Mouse (Mus musculus) kidney, embryonic 16.5 days (tissue): Measurements from ENCODE around the gene Grasp. TPM values are rescaled to one million over a fixed set of nuclear protein-coding genes. Genes with fewer than 3 reads are reported as not detected.

ENCODE experiments used
- ATAC-seq: fragments of 200-750 bp; cut with Nextera tagmentation; 2 replicates; pipeline ENCODE4 v1.8.0; 2017; ENCODE audit warnings: moderate TSS enrichment; ENCODE audit not compliant: low FRiP score, low TSS enrichment
- H3K27ac ChIP-seq: fragments of 300-500 bp; sonication (generic); 2 replicates; pipeline ENCODE4 v1.5.1; 2014; ENCODE audit warnings: low read length
- H3K27me3 ChIP-seq: fragments of 300-500 bp; sonication (generic); 2 replicates; pipeline ENCODE4 v1.6.1; 2014; ENCODE audit warnings: low read length, control low read depth, mixed read lengths; ENCODE audit not compliant: insufficient read depth
- H3K36me3 ChIP-seq: fragments of 300-500 bp; sonication (generic); 2 replicates; pipeline ENCODE4 v1.6.1; 2014; ENCODE audit warnings: low read length, control low read depth, mixed read lengths; ENCODE audit not compliant: insufficient read depth
- H3K4me1 ChIP-seq: fragments of 300-500 bp; sonication (generic); 2 replicates; pipeline ENCODE4 v1.6.1; 2014; ENCODE audit warnings: low read length, control low read depth, mixed read lengths; ENCODE audit not compliant: insufficient read depth
- H3K4me2 ChIP-seq: fragments of 300-500 bp; sonication (generic); replicated peaks from 2 replicates; pipeline ENCODE4 v1.6.1; 2014; ENCODE audit warnings: low read depth, low read length
- H3K4me3 ChIP-seq: fragments of 300-500 bp; sonication (generic); 2 replicates; pipeline ENCODE4 v1.5.1; 2014; ENCODE audit warnings: mild to moderate bottlenecking, low read length
- H3K9ac ChIP-seq: fragments of 300-500 bp; sonication (generic); replicated peaks from 2 replicates; pipeline ENCODE4 v1.6.1; 2014; ENCODE audit warnings: low read length
- H3K9me3 ChIP-seq: fragments of 300-500 bp; sonication (generic); 2 replicates; pipeline ENCODE4 v1.6.1; 2016; ENCODE audit warnings: low read length, control low read depth
- WGBS: fragments of 180-500 bp; shearing (Covaris S2); extraction: QIAGEN DNeasy Blood & Tissue Kit; methylation state at CpG from one replicate; pipeline ENCODE4 v1.1.7; 2014; 5-methylcytosine and 5-hydroxymethylcytosine counted together
- polyA plus RNA-seq: library from polyadenylated mRNA; unstranded; fragments of >200 nt; fragmentation: Nextera tagmentation; extraction: Ambion mirVana; gene quantifications from 2 replicates; pipeline ENCODE4 v1.2.1, GENCODE M21; 2015

Grasp gene
- polyA plus RNA-seq, 1 experiment from 2014 or later = 3.2 TPM

GRCm38 (mm10) chr15:101222897-101223482, 998 bp upstream of the Grasp start:
- Histone ChIP-seq H3K27ac (no peak overlapping the region), H3K36me3 (no peaks in the 10 kb centered on the region), H3K27me3 (peaks cover 18% of the 10 kb centered on the region), H3K4me1 (peaks cover 45% of the 10 kb centered on the region), H3K9ac (0 out of 2 replicates have a peak overlapping the region, but pooled peaks have one; percentile 28), H3K4me3 (no peak overlapping the region), H3K4me2 (no peak overlapping the region), H3K9me3 (no peaks in the 10 kb centered on the region)
- 50% methylated on average over 13 of the region's 13 CpGs for WGBS
- no peak for ATAC-seq

- ATAC-seq = no peak; the same call in 1 of the 2 replicates
- H3K4me1 ChIP-seq = peaks cover 51% of the 10 kb centered on the region
Measured at GRCm38 (mm10) chr15:101223596-101223995, 392 bp upstream of the Grasp start.

GRCm38 (mm10) chr15:101224977-101225376, 989 bp downstream of the Grasp start:
- peaks cover 18% of the 10 kb centered on the region for H3K27me3 ChIP-seq
- H3K4me2 ChIP-seq = peak overlapping the region; percentile 91
- H3K4me1 ChIP-seq = peaks cover 58% of the 10 kb centered on the region
- ATAC-seq = no peak
- H3K4me3 ChIP-seq = peak overlapping the region; percentile 76
- WGBS = 8% methylated on average over 14 of the region's 14 CpGs
- H3K27ac ChIP-seq = peak overlapping the region; percentile 85
- H3K36me3 ChIP-seq = peaks cover 8% of the 10 kb centered on the region; the same call in 1 of the 2 replicates
- H3K9ac ChIP-seq = peak overlapping the region; percentile 77
- H3K9me3 ChIP-seq = no peaks in the 10 kb centered on the region

More at GRCm38 (mm10) chr15:101223596-101223995, 392 bp upstream of the Grasp start:
- Histone ChIP-seq H3K27ac (no peak overlapping the region), H3K36me3 (no peaks in the 10 kb centered on the region), H3K27me3 (peaks cover 18% of the 10 kb centered on the region), H3K4me2 (peak overlapping the region; percentile 91), H3K4me3 (peak overlapping the region; percentile 76), H3K9ac (peak overlapping the region; percentile 77), H3K9me3 (no peaks in the 10 kb centered on the region)
- WGBS = 10% methylated on average over 5 of the region's 5 CpGs

GRCm38 (mm10) chr15:101227971-101228370, 4.0 kb downstream of the Grasp start:
- peak overlapping the region; percentile 91 for H3K27ac ChIP-seq
- H3K4me1 ChIP-seq = peaks cover 48% of the 10 kb centered on the region
- H3K9ac ChIP-seq = peak overlapping the region; percentile 51
- peaks cover 17% of the 10 kb centered on the region for H3K36me3 ChIP-seq
- 18% methylated on average over 6 of the region's 7 CpGs for WGBS
- peak; percentile 46; the same call in 1 of the 2 replicates for ATAC-seq
- no peak overlapping the region; the same call in 1 of the 2 replicates for H3K4me3 ChIP-seq
- H3K4me2 ChIP-seq = peak overlapping the region; percentile 35
- H3K27me3 ChIP-seq = peaks cover 11% of the 10 kb centered on the region
- no peaks in the 10 kb centered on the region for H3K9me3 ChIP-seq

- peaks cover 17% of the 10 kb centered on the region for H3K36me3 ChIP-seq
- no peak overlapping the region for H3K4me2 ChIP-seq
- no peak overlapping the region for H3K9ac ChIP-seq
- H3K27ac ChIP-seq = no peak overlapping the region
- peaks cover 2% of the 10 kb centered on the region for H3K27me3 ChIP-seq
- no peak overlapping the region for H3K4me3 ChIP-seq
- WGBS = 84% methylated on average over 21 of the region's 21 CpGs
- H3K9me3 ChIP-seq = no peaks in the 10 kb centered on the region
- ATAC-seq = no peak
- H3K4me1 ChIP-seq = peaks cover 46% of the 10 kb centered on the region
Measured at GRCm38 (mm10) chr15:101228866-101229590, 5.0 kb downstream of the Grasp start.

- Histone ChIP-seq H3K4me3 (no peak overlapping the region), H3K27me3 (no peaks in the 10 kb centered on the region; the same call in 1 of the 2 replicates), H3K4me2 (no peak overlapping the region), H3K9me3 (no peaks in the 10 kb centered on the region), H3K27ac (no peak overlapping the region), H3K36me3 (peaks cover 17% of the 10 kb centered on the region), H3K4me1 (peaks cover 43% of the 10 kb centered on the region), H3K9ac (no peak overlapping the region)
- WGBS = 96% methylated on average over 19 of the region's 19 CpGs
- no peak for ATAC-seq
Measured at GRCm38 (mm10) chr15:101230503-101230902, 6.5 kb downstream of the Grasp start.

DNA sequence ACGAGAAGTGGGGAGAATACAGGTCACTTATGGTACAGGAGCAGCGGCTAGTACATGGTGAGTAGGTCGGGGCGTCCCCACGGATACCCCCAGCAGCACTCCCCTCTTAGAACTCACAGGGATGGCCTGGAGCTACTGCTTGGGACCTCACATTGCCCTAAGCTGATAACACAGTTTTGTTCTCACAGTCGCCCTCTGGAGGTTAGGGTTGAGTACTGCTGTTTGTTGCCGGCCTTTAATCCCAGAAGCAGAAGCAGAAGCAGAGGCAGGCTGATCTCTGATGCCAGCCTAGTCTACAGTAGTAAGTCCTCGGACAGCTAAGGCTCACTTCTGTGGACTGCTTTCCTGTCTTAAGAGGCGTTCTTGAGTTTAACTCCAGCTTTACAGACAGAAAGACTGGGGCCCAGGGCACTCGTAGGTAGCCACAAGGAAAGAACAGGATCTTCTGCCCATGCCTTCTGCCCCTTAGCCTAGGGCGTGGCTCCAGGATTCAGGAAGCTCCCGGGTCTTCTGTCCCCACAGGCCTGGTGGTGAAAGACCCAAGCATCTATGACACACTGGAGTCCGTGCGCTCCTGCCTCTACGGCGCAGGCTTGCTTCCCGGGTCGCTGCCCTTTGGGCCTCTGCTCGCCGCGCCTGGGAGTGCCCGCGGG, 7.1 kb downstream of the Grasp start:
- peak overlapping the region; percentile 33; the same call in 1 of the 2 replicates for H3K4me3 ChIP-seq
- H3K4me2 ChIP-seq = peak overlapping the region; percentile 53
- peaks cover 17% of the 10 kb centered on the region for H3K36me3 ChIP-seq
- H3K9me3 ChIP-seq = no peaks in the 10 kb centered on the region
- H3K27ac ChIP-seq = no peak overlapping the region
- H3K9ac ChIP-seq = peak overlapping the region; percentile 62
- no peak for ATAC-seq
- H3K27me3 ChIP-seq = no peaks in the 10 kb centered on the region
- H3K4me1 ChIP-seq = peaks cover 45% of the 10 kb centered on the region
- WGBS = 72% methylated on average over 23 of the region's 23 CpGs

DNA sequence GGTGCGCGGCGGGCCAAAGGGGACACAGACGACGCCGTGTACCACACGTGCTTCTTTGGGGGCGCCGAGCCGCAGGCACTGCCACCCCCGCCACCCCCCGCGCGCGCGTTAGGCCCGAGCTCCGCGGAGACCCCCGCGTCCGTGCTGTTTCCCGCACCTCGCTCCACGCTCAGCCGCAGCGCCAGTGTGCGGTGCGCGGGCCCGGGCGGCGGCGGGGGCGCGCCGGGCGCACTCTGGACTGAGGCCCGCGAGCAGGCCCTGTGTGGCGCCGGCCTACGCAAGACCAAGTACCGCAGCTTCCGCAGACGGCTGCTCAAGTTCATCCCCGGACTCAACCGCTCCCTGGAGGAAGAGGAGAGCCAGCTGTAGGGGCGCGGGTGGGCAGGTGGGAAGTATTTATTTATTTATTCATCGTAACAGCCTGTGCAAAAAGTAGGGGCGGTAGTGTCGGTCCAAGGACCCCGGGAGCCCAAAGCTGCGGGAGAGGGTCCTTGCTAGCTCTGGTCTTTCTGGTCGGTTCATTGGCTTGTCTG, 7.7 kb downstream of the Grasp start:
- ATAC-seq = no peak
- H3K4me2 ChIP-seq = peak overlapping the region; percentile 53
- 34% methylated on average over 39 of the region's 56 CpGs for WGBS
- peak overlapping the region; percentile 62 for H3K9ac ChIP-seq
- H3K27ac ChIP-seq = no peak overlapping the region
- H3K36me3 ChIP-seq = peaks cover 17% of the 10 kb centered on the region
- no peaks in the 10 kb centered on the region for H3K9me3 ChIP-seq
- H3K27me3 ChIP-seq = no peaks in the 10 kb centered on the region
- peaks cover 50% of the 10 kb centered on the region for H3K4me1 ChIP-seq
- peak overlapping the region; percentile 33 for H3K4me3 ChIP-seq

DNA sequence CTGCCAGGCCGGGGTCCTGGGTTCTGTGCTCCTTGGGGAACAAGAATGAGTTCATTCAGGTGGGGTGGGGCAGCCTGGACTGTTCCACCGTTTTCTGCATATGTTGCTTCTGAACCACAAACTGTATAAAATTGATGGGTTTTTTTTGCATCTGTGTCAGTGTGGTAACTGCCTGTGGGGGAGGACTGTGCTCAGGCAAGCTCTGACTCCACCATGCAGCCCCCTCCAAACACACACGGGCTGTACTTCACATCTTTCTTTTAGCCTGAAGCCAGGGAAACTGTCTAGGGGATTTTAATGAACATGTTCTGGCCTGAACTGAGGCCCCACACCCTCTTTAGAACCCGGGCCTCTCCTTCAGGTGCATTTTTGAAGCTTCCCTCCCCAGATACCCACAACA, 8.6 kb downstream of the Grasp start:
- peaks cover 48% of the 10 kb centered on the region for H3K4me1 ChIP-seq
- no peak for ATAC-seq
- H3K4me3 ChIP-seq = no peak overlapping the region
- no peaks in the 10 kb centered on the region for H3K27me3 ChIP-seq
- H3K4me2 ChIP-seq = no peak overlapping the region
- no peak overlapping the region for H3K27ac ChIP-seq
- peaks cover 17% of the 10 kb centered on the region for H3K36me3 ChIP-seq
- H3K9me3 ChIP-seq = no peaks in the 10 kb centered on the region
- 52% methylated on average over 4 of the region's 4 CpGs for WGBS
- H3K9ac ChIP-seq = no peak overlapping the region
